Mouse (Mus musculus): ENCODE data around the gene Rnf225.
"Not testable (repeated sequence)": the region's sequence is repeated elsewhere in the genome, so short reads cannot be mapped to it uniquely, and the experiment has no call there.

DNA sequence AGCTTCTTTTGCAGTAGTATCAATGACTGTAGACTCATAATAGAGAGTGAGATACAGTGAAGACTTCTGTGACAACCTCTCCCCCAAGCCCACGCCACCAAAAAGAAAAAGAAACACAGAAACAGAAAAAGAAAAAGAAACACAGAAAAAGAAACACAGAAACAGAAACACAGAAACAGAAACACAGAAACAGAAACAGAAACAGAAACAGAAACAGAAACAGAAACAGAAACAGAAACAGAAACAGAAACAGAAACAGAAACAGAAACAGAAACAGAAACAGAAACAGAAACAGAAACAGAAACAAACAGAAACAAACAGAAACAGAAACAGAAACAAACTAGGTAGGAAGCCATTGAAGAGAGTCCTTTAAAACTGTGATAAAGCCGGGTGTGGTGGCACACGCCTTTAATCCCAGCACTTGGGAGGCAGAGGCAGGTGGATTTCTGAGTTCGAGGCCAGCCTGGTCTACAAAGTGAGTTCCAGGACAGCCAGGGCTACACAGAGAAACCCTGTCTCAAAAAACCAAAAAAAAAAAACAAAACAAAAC, 10.1 kb downstream of the Rnf225 start:
- not testable (repeated sequence) for TF ChIP-seq POLR2A (IDR thresholded peaks at IDR 0.05; ENCODE audit: borderline replicate concordance, insufficient read depth, low read length); CTCF (IDR thresholded peaks at IDR 0.05; ENCODE audit: borderline replicate concordance, insufficient read depth, low read depth, low read length)
